Mouse (Mus musculus): ENCODE data around the gene Scin. TPM values are rescaled to one million over a fixed set of nuclear protein-coding genes. Genes with fewer than 3 reads are reported as not detected.

The Scin gene
- polyA plus RNA-seq, 1 experiment = 0.01 TPM

DNA sequence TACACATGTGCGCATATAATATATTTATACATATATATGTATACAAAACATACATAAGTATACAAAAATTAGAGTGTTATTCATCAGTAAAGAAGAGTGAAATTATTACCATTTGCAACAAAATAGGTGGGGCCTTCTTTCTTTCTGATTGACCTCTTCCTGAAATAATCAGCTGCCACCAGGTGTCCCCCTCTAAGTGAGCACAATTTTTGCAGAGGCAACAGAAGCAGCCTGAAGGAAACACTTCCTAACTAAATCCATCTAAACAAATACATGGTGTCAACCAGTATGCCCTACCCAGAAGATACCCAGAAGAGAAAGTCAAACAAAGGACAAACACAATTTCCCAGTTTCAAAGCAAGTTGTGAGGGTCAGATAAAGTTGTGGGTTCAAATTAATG, 35.6 kb upstream of the Scin start:
- no peak overlapping the region for H3K4me2 ChIP-seq (ENCODE audit: low read depth)
- no peak overlapping the region for H3ac ChIP-seq (ENCODE audit: control insufficient read depth, insufficient read length)
- H3K36me3 ChIP-seq (ENCODE audit: control insufficient read depth, insufficient read depth) = no peaks in the 10 kb centered on the region
- H3K4me3 ChIP-seq = no peak overlapping the region
- H3K27me3 ChIP-seq (ENCODE audit: control insufficient read depth, insufficient read depth, insufficient read length) = no peaks in the 10 kb centered on the region
- H3K79me2 ChIP-seq (ENCODE audit: control insufficient read depth, insufficient read depth) = no peaks in the 10 kb centered on the region
- no peak for TF ChIP-seq E2F4 (IDR thresholded peaks at IDR 0.05; ENCODE audit: insufficient read depth)
- TF ChIP-seq MYOD1 (IDR thresholded peaks at IDR 0.05; ENCODE audit: control insufficient read depth in 1 of 3, insufficient read length in 2 of 3, low read depth in 2 of 3) = no peak
- no peak for TF ChIP-seq REST (IDR thresholded peaks at IDR 0.05; ENCODE audit: insufficient read depth, insufficient read length)
- TF ChIP-seq SRF (IDR thresholded peaks at IDR 0.05; ENCODE audit: control insufficient read depth, insufficient read length, low read depth) = no peak
- no peak for TF ChIP-seq CEBPB (IDR thresholded peaks at IDR 0.05; ENCODE audit: insufficient read depth, poor library complexity, severe bottlenecking)
- TF ChIP-seq MYOG (IDR thresholded peaks at IDR 0.05; ENCODE audit: control insufficient read depth in 1 of 3, insufficient read depth in 1 of 3, insufficient read length in 2 of 3, low read depth in 2 of 3) = no peak
- no peak for TF ChIP-seq TCF3 (IDR thresholded peaks at IDR 0.05; ENCODE audit: insufficient read length, low read depth)

GRCm38 (mm10) chr12:40164621-40165020, 30.6 kb upstream of the Scin start:
- Histone ChIP-seq H3ac (ENCODE audit: control insufficient read depth, insufficient read length) (no peak overlapping the region), H3K79me2 (ENCODE audit: control insufficient read depth, insufficient read depth) (no peaks in the 10 kb centered on the region), H3K4me2 (ENCODE audit: low read depth) (no peak overlapping the region), H3K36me3 (ENCODE audit: control insufficient read depth, insufficient read depth) (no peaks in the 10 kb centered on the region), H3K4me3 (no peak overlapping the region), H3K27me3 (ENCODE audit: control insufficient read depth, insufficient read depth, insufficient read length) (no peaks in the 10 kb centered on the region)
- TF ChIP-seq MAX (IDR thresholded peaks at IDR 0.05; ENCODE audit: low read depth) (no peak), TCF3 (IDR thresholded peaks at IDR 0.05; ENCODE audit: insufficient read length, low read depth) (no peak), E2F4 (IDR thresholded peaks at IDR 0.05; ENCODE audit: insufficient read depth) (no peak), USF1 (IDR thresholded peaks at IDR 0.05; ENCODE audit: low read depth) (no peak), MYOG (IDR thresholded peaks at IDR 0.05; ENCODE audit: control insufficient read depth in 1 of 3, insufficient read depth in 1 of 3, insufficient read length in 2 of 3, low read depth in 2 of 3) (no peak), SRF (IDR thresholded peaks at IDR 0.05; ENCODE audit: control insufficient read depth, insufficient read length, low read depth) (no peak), REST (IDR thresholded peaks at IDR 0.05; ENCODE audit: insufficient read depth, insufficient read length) (no peak), TCF12 (IDR thresholded peaks at IDR 0.05; ENCODE audit: insufficient read depth, poor library complexity, severe bottlenecking) (no peak)

GRCm38 (mm10) chr12:40160777-40161176, 26.7 kb upstream of the Scin start:
- Histone ChIP-seq H3K27me3 (ENCODE audit: control insufficient read depth, insufficient read depth, insufficient read length) (no peaks in the 10 kb centered on the region), H3K4me3 (no peak overlapping the region), H3K36me3 (ENCODE audit: control insufficient read depth, insufficient read depth) (no peaks in the 10 kb centered on the region), H3K79me2 (ENCODE audit: control insufficient read depth, insufficient read depth) (no peaks in the 10 kb centered on the region), H3ac (ENCODE audit: control insufficient read depth, insufficient read length) (no peak overlapping the region), H3K4me2 (ENCODE audit: low read depth) (no peak overlapping the region)
- TF ChIP-seq USF1 (IDR thresholded peaks at IDR 0.05; ENCODE audit: low read depth) = no peak
- TF ChIP-seq MYOG (IDR thresholded peaks at IDR 0.05; ENCODE audit: control insufficient read depth in 1 of 3, insufficient read depth in 1 of 3, insufficient read length in 2 of 3, low read depth in 2 of 3) = no peak
- TF ChIP-seq E2F4 (IDR thresholded peaks at IDR 0.05; ENCODE audit: insufficient read depth) = no peak
- no peak for TF ChIP-seq MAX (IDR thresholded peaks at IDR 0.05; ENCODE audit: low read depth)
- TF ChIP-seq REST (IDR thresholded peaks at IDR 0.05; ENCODE audit: insufficient read depth, insufficient read length) = no peak
- TF ChIP-seq TCF3 (IDR thresholded peaks at IDR 0.05; ENCODE audit: insufficient read length, low read depth) = no peak
- TF ChIP-seq POLR2A (IDR thresholded peaks at IDR 0.05; ENCODE audit: insufficient read length, low read depth) = no peak
- no peak for TF ChIP-seq MYOD1 (IDR thresholded peaks at IDR 0.05; ENCODE audit: control insufficient read depth in 1 of 3, insufficient read length in 2 of 3, low read depth in 2 of 3)
- TF ChIP-seq CEBPB (IDR thresholded peaks at IDR 0.05; ENCODE audit: insufficient read depth, poor library complexity, severe bottlenecking) = no peak
- TF ChIP-seq POLR2AphosphoS2 (IDR thresholded peaks at IDR 0.05; ENCODE audit: insufficient read length, low read depth) = no peak
- TF ChIP-seq SRF (IDR thresholded peaks at IDR 0.05; ENCODE audit: control insufficient read depth, insufficient read length, low read depth) = no peak
- no peak for TF ChIP-seq TCF12 (IDR thresholded peaks at IDR 0.05; ENCODE audit: insufficient read depth, poor library complexity, severe bottlenecking)

- TF ChIP-seq CEBPB (IDR thresholded peaks at IDR 0.05; ENCODE audit: insufficient read depth, poor library complexity, severe bottlenecking) (no peak), MYOG (IDR thresholded peaks at IDR 0.05; ENCODE audit: control insufficient read depth in 1 of 3, insufficient read depth in 1 of 3, insufficient read length in 2 of 3, low read depth in 2 of 3) (no peak)
- Histone ChIP-seq H3K4me2 (ENCODE audit: low read depth) (no peak overlapping the region), H3ac (ENCODE audit: control insufficient read depth, insufficient read length) (no peak overlapping the region), H3K79me2 (ENCODE audit: control insufficient read depth, insufficient read depth) (no peaks in the 10 kb centered on the region), H3K4me3 (no peak overlapping the region), H3K36me3 (ENCODE audit: control insufficient read depth, insufficient read depth) (no peaks in the 10 kb centered on the region), H3K27me3 (ENCODE audit: control insufficient read depth, insufficient read depth, insufficient read length) (no peaks in the 10 kb centered on the region)
Measured at GRCm38 (mm10) chr12:40154188-40154587, 20.2 kb upstream of the Scin start.

DNA sequence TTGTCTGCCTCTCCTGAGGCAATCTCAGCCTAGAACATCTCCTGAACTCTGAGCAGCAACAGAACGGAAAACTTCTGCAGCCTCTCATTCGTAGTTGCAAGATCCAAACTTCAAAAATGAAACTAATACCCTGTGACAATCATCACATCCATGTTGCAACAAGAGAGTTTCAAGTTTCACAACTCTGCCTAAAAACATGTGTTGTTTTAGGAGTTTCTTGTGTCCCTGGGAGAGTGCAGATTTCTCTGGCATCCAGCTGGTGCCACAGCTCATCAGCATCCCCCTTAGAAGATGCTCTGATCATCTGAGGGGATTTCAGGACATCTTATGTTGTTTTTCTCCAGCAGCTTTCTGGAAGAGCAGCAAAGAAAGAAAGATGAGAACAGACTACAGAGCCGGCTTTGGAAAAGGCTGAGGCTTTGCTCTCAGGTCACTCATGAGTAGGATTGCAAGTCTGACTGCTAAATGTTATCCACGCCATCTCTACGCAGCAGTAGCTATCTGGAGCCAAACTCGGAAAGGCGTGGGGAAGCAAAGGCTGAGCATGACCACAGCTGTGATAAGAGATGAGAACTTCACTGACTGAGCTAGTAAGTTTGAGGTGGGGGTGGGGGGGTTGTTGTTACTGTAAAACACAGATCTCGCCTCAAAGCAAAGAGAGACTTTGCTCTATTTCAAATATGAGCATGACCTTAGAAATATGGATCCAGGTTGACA, 18.5 kb upstream of the Scin start:
- no peaks in the 10 kb centered on the region for H3K36me3 ChIP-seq (ENCODE audit: control insufficient read depth, insufficient read depth)
- H3K4me3 ChIP-seq = no peak overlapping the region
- H3ac ChIP-seq (ENCODE audit: control insufficient read depth, insufficient read length) = no peak overlapping the region
- H3K27me3 ChIP-seq (ENCODE audit: control insufficient read depth, insufficient read depth, insufficient read length) = no peaks in the 10 kb centered on the region
- H3K79me2 ChIP-seq (ENCODE audit: control insufficient read depth, insufficient read depth) = no peaks in the 10 kb centered on the region
- peak overlapping the region; percentile 60 for H3K4me2 ChIP-seq (ENCODE audit: low read depth)
- no peak for TF ChIP-seq E2F4 (IDR thresholded peaks at IDR 0.05; ENCODE audit: insufficient read depth)
- TF ChIP-seq POLR2A (IDR thresholded peaks at IDR 0.05; ENCODE audit: insufficient read length, low read depth) = no peak
- no peak for TF ChIP-seq MAX (IDR thresholded peaks at IDR 0.05; ENCODE audit: low read depth)

Data from myocyte (in vitro differentiated cells).